Mouse (Mus musculus): ENCODE results near the gene Lmbrd2.

DNA sequence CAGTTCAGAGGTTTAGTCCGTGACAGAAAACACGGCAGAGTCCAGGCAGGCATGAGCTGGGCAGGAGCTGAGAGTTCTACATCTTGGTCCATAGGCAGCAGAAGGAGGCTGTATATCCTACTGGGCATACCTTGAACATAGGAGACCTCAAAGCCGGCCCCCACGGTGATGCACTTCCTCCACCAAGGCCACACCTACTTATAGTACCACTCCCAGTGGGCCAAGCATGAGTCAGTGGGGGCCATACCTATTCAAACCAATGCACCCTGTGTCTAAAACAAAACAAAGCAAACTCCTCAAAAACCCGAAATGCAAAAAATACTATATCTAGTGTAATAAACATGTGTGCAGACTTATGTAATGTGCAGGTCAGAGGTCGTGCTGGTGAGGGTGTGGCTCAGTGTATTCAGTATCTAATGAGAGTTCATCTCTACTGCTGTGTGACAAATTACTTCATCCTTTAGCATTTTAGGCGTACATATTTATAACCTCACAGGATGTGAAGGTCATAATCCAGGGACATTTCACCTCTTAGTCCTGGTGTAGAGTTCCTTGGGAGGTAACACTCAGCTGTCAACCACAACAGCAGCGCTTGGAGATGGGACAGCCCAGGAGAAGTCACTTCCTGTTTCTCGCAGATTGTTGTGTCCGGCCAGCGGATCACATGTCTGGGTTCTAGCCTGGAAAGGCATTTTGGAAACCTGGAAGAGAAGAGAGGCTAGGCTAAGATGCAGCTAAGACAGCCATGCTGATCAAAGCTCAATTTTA is 46.6 kb upstream of the Lmbrd2 start:
- no peak for TF ChIP-seq CTCF (conservative IDR thresholded peaks at IDR 0.05; ENCODE audit: low read length)
- TF ChIP-seq POU5F1 (IDR thresholded peaks at IDR 0.05; ENCODE audit: borderline replicate concordance, low read length) = no peak

All from E14TG2a.4 (cell line).